Mouse (Mus musculus): ENCODE results near the gene Zfp771.

DNA sequence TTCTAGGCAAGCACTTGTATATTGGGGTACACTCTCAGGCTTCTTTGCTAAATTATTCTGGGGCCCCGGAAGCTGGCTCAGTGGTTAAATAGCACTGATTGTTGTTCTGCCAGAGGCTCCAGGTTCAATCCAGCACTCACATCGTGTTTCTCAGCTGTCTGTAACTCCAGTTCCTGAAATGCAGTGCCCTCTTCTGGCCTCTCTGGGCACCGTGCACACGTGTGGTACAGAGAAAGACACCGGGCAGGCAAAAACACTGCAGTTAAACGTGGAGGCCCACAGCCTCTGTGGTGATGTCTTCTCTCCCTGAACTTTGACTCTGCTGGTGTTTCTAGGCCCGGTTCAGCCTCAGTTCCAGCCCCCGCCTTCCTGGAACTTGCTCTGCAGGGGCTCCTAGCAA is 34.2 kb downstream of the Zfp771 start:
- TF ChIP-seq CTCF (IDR thresholded peaks at IDR 0.05; ENCODE audit: low read depth, low read length) = no peak
- TF ChIP-seq POLR2AphosphoS5 (IDR thresholded peaks at IDR 0.05; ENCODE audit: insufficient replicate concordance, low read depth, low read length) = no peak
- TF ChIP-seq TAL1 (conservative IDR thresholded peaks at IDR 0.05; ENCODE audit: low read depth, low read length) = no peak
- TF ChIP-seq GATA1 (IDR thresholded peaks at IDR 0.05; ENCODE audit: borderline replicate concordance, low read length) = no peak
- no peak for TF ChIP-seq GATA2 (IDR thresholded peaks at IDR 0.05; ENCODE audit: borderline replicate concordance, low read depth, low read length)

Measured in G1E (cell line).